Mouse (Mus musculus): ENCODE measurements around the gene Il17a. TPM values are rescaled to one million over a fixed set of nuclear protein-coding genes. Genes with fewer than 3 reads are reported as not detected.

The Il17a gene
- polyA plus RNA-seq (2021; fragmentation: Nextera tagmentation), result not detected in 2 replicates
- long read RNA-seq, experiment 1, result 0 reads
- long read RNA-seq, experiment 2, result 0 reads

GRCm38 (mm10) chr1:20730903-20731302, at the start of gene Il17a:
Gene Il17a (plus strand): TSS chr1:20730905.

Other genes starting within 250 kb of the Il17a start
- gene Pkhd1, start 112.8 kb upstream of the Il17a start, polyA plus RNA-seq (2021; fragmentation: Nextera tagmentation), result not detected in 2 replicates
- not detected in 2 replicates for gene Il17f, start 59.7 kb downstream of the Il17a start, polyA plus RNA-seq (2021; fragmentation: Nextera tagmentation)
- 3.0 and 3.4 TPM in 2 replicates for gene Mcm3, start 89.4 kb downstream of the Il17a start, polyA plus RNA-seq (2021; fragmentation: Nextera tagmentation)
- gene Paqr8, start 159.7 kb downstream of the Il17a start, polyA plus RNA-seq (2021; fragmentation: Nextera tagmentation), result 25.5 and 29.8 TPM in 2 replicates
- 0.88 and 1.8 TPM in 2 replicates for gene Efhc1, start 220.7 kb downstream of the Il17a start, polyA plus RNA-seq (2021; fragmentation: Nextera tagmentation)